Mouse (Mus musculus): ENCODE data around the gene Fam19a2.

Fam19a2 gene

GRCm38 (mm10) chr10:123263876-123264309, at the start of gene Fam19a2:
TSS of gene Fam19a2 (plus strand) at chr10:123263996.
- DNase-seq, result peak; percentile 49

GRCm38 (mm10) chr10:123222785-123223184, 41.0 kb upstream of the Fam19a2 start:
- no peak for DNase-seq

GRCm38 (mm10) chr10:123229420-123229819, 34.4 kb upstream of the Fam19a2 start:
- no peak for DNase-seq

- no peak for DNase-seq
Observed at GRCm38 (mm10) chr10:123248063-123248462, 15.7 kb upstream of the Fam19a2 start.

GRCm38 (mm10) chr10:123251904-123252303, 11.9 kb upstream of the Fam19a2 start:
- DNase-seq, result no peak

- DNase-seq, result no peak
Observed at GRCm38 (mm10) chr10:123254299-123254698, 9.5 kb upstream of the Fam19a2 start.

GRCm38 (mm10) chr10:123255674-123256348, 8.0 kb upstream of the Fam19a2 start:
- DNase-seq, result no peak

- peak; percentile 7 for DNase-seq
Observed at GRCm38 (mm10) chr10:123264461-123265191, 830 bp downstream of the Fam19a2 start.

- DNase-seq, result no peak
Observed at GRCm38 (mm10) chr10:123265241-123265790, 1.5 kb downstream of the Fam19a2 start.

GRCm38 (mm10) chr10:123268568-123268967, 4.8 kb downstream of the Fam19a2 start:
- DNase-seq, result no peak

- DNase-seq, result no peak
Observed at GRCm38 (mm10) chr10:123274554-123274953, 10.8 kb downstream of the Fam19a2 start.

GRCm38 (mm10) chr10:123307300-123307699, 43.5 kb downstream of the Fam19a2 start:
- DNase-seq, result no peak

- no peak for DNase-seq
Observed at GRCm38 (mm10) chr10:123326271-123326670, 62.5 kb downstream of the Fam19a2 start.

- no peak for DNase-seq
Observed at GRCm38 (mm10) chr10:123341280-123341679, 77.5 kb downstream of the Fam19a2 start.

- peak; percentile 3 for DNase-seq
Observed at GRCm38 (mm10) chr10:123342591-123343236, 78.9 kb downstream of the Fam19a2 start.

- no peak for DNase-seq
Observed at GRCm38 (mm10) chr10:123346301-123346700, 82.5 kb downstream of the Fam19a2 start.

- DNase-seq, result no peak
Observed at GRCm38 (mm10) chr10:123353667-123354066, 89.9 kb downstream of the Fam19a2 start.

- no peak for DNase-seq
Observed at GRCm38 (mm10) chr10:123357010-123357409, 93.2 kb downstream of the Fam19a2 start.

GRCm38 (mm10) chr10:123360492-123360891, 96.7 kb downstream of the Fam19a2 start:
- no peak for DNase-seq

- DNase-seq, result no peak
Observed at GRCm38 (mm10) chr10:123364628-123365027, 100.8 kb downstream of the Fam19a2 start.

- no peak for DNase-seq
Observed at GRCm38 (mm10) chr10:123367152-123367864, 103.5 kb downstream of the Fam19a2 start.

- DNase-seq, result no peak
Observed at GRCm38 (mm10) chr10:123383277-123383676, 119.5 kb downstream of the Fam19a2 start.

GRCm38 (mm10) chr10:123385641-123386040, 121.8 kb downstream of the Fam19a2 start:
- no peak for DNase-seq

Measured in lung, postnatal 14 days (tissue).